Mouse (Mus musculus) yolk sac, embryonic 10.5 days (tissue): ENCODE results near the gene Gm9821.

Experiments used
- DNase-seq: peaks from one replicate; pipeline ENCODE4 v3.0.0-alpha.2; 2017; ENCODE audit warnings: low spot score

Gene Gm9821

DNA sequence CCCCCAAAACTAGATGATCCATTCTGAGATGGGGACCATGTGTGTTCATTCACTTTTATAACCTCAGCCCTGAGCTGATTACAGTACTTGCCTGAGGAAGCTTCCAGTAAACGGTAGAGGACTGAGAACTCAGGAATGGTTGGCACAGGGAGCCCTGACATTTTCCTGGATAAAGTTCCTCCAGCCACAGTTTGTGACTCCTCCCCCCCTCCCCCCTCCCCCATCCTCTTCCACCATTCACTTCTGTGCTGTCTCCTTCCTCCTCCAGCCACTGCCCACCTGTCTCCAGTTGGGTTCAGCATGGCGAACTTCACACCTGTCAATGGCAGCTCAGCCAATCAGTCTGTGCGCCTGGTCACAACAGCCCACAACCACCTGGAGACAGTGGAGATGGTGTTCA is 18.6 kb upstream of the Gm9821 start, which contains the start of gene Chrm4:
Gene Chrm4, plus strand, starts transcription at position 301 of the 400 bp plus-strand sequence.
- DNase-seq, result no peak

DNA sequence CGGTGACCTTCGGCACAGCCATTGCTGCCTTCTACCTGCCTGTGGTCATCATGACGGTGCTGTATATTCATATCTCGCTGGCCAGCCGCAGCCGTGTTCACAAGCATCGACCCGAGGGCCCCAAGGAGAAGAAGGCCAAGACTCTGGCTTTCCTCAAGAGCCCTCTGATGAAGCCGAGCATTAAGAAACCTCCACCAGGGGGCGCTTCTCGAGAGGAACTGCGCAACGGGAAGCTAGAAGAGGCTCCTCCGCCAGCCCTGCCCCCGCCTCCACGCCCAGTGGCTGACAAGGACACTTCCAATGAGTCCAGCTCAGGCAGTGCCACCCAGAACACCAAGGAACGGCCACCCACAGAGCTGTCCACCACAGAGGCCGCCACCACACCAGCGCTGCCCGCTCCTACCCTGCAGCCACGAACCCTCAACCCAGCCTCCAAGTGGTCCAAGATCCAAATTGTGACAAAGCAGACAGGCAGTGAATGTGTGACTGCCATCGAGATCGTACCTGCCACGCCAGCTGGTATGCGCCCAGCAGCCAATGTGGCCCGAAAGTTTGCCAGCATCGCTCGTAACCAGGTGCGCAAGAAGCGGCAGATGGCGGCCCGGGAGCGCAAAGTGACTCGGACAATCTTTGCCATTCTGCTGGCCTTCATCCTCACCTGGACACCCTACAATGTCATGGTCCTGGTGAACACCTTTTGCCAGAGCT is 17.5 kb upstream of the Gm9821 start:
- peak; percentile 61 for DNase-seq

DNA sequence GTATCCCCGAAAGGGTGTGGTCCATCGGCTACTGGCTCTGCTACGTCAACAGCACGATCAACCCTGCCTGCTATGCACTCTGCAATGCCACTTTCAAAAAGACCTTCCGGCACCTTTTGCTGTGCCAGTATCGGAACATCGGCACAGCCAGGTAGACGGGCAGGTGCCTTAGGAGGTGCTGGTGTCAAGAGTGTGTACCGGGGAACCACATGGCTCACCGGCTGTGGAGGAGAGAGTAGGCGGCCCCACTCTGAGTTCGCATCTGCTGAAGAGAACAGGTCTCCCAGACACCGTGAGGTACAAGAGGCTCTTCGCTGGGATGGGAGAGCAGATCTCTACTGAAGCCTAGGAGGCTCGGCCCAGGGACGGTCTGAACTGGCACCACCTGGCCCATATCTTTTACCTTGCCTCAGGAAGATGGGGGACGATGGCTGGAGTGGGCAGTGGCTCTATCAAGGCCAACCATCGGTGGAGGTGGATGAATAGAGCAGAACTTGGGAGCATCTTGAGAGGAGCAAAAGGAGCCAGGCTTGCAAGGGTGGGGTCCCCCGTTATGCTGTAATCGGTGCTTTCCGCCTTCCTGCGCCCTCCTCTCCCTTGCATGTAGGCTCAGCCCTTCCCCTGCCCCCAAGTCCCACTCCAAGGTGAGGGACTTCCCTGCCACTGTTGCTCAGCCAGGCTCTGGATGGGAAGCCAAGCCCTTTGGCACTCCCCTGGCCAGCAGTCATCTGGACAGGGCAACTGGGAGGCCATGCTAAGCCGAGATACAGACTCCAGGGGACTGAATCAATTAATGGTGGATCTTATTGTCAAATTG is 16.8 kb upstream of the Gm9821 start:
- DNase-seq, result no peak

DNA sequence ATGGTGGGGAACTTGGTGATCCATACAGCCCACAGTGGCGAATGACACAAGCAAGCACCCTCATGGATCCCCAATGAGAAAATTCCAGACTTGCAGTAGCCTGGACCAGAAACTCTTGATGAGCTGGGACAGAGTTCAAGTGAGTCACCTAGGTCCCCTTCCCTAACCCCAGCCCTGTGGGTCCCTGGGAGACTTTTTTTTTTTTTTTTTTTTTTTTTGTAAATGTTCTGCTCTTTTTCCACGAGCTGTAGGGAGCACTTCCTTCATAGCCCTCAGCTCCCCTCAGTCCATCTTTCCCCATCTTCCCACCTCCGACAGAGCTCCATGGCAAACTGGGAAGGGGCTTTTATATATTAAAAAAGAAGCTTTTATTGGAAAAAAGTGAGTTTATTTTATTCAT is 16.0 kb upstream of the Gm9821 start:
- no peak for DNase-seq

DNA sequence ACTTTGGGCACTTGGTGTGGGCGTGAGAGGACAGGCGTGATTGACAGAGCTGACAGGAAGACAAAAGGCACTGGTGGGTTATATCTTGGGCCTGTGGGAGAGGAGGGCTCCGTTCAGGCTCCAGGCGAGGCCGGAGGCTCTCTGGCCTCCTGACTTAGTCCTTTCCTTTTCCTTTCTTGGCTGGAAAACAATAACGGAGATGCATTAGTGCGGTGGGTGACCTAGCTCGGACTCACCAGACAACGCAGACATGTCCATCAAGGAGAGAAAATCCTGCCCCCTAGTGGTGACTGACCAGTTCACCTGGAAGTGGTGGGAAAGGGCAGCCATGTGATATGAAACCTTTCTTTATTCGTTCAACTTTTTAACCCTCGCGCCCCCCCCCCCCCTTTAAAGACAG is 15.6 kb upstream of the Gm9821 start:
- DNase-seq, result peak; percentile 80

DNA sequence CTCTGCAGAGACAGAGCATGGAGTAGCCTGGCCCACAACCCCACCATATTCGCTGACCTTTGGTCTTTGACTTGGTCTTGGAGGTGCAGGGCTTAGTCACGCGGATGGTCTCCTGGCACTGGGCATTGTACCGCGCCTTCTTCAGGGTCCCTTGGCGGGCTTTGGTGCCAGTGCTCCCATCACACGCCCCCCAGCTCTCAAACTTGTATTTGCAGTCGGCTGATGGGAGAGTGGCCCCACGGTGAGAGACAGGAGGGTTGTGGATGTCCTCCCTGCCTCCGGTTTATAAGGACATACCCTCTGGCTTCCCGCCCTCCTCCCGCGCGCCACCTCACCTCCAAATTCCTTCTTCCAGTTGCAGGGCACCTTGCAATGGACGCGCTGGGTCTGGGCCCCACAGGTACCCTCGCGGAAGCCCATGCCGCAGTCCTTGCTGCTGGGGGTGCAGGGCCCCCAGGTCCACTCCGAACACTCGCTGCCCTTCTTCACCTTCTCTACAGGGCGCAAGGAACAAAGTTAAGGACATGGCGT is 14.7 kb upstream of the Gm9821 start:
- peak; percentile 46 for DNase-seq

DNA sequence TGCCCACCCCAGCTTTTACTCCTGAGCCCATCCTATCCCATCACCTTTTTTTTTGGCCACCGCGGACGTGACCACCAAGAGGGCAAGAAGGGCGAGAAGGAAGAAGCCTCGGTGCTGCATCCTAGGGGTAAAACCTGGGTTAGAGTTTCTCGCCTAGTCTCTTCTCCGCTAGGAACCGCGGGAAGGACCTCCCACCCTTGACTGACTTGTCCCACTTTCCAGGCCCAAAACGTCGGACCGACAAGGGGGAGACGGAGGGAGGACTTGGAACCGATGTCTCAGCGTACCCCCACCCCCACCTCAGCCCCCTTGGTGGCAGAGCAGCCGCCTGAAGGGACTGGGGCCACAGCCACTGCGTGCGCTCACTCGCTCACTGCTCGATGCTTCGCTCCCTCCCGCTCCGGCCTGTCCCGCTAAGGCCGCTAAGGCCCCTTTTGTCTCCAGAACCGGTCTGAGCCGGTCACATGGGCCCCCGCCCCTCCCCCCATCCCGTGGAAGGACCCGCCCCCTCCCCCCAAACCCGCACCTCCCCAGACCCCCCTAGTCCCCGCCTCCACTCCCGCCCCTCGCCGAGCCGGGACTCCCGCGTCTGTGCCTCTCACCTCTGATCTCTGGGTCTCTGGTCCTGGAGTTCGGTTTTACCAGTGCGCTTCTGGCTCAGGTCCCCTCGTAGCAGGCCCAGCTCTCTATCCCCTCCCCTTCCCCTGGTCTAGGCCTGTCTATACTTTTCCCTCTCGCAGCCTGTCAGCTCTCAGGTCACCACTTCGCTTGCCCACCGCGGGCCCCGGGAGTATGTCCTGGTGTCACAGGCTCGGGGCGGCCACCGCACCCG is 14.0 kb upstream of the Gm9821 start:
- DNase-seq, result peak; percentile 90

DNA sequence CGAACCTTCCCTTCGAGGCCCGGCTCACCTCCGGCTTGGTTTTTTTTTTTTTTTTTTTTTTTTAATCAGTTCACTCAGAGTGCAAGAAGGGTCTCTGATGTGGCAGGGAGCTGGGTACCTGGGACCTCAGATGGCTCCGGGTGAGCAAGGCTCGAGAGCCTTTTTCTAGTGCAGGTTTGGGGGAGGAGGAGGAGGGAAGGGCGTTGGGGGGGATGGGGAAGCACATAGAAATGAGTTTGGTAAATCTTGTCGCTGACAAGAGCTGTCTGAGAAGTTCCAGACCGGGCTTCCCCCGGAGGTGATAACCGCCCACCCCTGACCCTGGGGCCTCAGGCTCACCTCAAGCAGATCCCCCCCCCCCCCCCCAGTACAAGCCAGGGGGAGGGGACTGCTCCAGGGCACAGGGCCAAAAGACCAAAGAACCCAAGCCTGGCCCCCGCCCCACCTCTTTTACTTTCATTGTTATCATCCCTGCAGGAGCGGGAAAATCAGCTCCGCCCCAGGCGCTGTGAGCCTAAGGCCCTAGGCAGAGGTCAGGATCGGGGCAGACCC is 13.3 kb upstream of the Gm9821 start, which contains the start of gene Mdk:
Gene Mdk, minus strand, starts transcription at position 138 of the 552 bp plus-strand sequence.
- DNase-seq, result peak; percentile 89

DNA sequence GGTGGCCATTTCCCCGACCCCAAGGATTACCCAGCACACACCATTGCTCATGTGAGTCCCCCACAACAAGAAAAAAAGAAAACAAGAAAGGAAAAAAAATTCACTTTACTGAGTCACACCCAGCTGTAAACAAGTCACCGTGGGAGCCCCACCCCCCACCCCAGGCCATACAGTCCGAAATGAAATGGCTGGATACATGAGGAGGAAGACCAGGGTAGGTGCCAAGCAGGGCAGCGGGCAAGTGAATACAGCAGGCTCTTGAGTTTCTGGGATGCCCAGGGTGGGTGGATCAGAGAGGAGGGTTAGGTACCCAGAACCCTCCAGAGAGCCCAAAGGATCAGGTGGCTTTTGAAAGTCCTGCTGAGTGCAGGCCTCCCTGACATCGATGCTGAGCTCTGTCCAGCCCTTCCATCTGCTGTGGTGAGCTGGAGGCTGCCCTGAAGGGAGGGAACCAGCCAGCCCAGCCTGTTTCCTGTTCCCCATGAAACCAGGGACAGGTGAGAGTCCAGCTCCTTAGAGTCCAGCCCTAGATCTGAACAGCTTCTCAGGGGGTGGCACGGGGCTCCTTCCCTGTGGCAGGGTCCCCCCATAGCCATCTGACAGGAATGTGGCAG is 12.7 kb upstream of the Gm9821 start:
- no peak for DNase-seq

DNA sequence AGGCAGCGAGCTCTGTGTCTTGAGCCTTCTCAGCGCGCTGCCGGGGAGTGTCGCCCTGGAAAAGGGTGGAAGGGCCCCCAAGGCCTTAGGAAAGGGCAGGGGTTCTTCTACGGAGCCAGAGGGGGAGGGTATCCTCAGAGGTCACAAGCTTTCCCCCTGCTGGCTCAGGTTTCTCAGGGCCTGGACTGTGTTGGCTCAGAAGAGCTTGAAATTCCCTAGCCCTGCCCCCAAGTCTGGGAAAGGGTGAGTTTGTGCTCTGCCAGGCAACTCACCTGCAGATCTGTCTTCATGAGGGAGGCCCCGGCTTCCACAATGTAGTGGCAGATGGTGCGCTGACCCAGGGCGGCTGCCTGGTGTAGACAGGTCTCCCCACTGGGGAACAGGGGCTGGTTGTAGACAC is 12.0 kb upstream of the Gm9821 start:
- DNase-seq, result peak; percentile 58

DNA sequence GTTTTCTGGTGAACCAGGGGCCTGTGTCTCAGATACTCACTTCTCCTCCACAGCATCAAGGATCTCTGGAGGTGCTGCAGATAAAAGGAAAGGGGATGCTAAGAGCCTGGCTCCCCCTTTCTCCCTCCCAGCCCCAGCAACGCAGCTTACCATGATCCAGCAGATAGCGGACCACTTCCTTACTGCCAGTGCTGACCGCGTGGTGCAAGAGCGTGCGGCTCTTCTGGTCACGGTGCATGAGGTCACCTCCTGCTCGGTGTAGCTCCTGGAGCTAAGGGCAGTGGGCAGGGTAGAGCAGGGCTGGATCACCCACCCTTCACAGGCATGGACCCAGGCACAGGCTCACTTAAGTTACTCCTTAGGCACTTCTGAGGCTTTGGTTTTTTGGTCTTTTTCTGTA is 11.5 kb upstream of the Gm9821 start:
- no peak for DNase-seq

DNA sequence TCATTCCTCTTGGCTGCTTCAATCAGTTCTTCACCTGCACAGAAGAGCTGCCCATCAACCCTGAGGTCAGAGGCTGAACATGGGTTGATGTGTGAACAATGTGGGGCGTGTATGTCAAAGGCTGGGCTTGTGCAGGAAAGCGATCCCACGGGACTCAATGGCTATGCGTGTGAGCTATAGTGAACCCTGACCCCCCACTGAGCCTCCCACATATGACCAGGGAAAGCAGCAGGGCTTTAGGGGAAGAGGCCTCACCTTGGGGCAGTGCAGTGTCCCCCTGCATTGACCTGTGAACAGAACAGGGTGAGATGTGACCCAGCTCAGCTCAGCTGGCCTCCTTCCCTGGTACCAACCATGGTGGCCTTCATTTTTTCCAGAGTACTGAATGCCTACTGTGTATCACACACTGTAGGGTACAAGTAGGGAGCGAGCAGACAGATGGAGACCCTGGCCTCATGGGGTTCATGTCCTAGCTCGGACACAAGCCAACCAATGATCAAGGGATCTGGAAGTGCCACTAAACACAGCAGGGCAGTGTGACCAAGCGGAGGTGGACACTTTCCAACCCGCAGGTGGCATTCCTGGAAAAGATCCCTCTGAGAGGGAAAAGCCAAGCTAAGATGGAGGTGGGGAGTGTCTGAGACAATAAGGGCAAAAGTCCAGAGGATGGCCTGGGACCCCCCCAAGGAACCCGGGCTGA is 10.5 kb upstream of the Gm9821 start:
- no peak for DNase-seq

DNA sequence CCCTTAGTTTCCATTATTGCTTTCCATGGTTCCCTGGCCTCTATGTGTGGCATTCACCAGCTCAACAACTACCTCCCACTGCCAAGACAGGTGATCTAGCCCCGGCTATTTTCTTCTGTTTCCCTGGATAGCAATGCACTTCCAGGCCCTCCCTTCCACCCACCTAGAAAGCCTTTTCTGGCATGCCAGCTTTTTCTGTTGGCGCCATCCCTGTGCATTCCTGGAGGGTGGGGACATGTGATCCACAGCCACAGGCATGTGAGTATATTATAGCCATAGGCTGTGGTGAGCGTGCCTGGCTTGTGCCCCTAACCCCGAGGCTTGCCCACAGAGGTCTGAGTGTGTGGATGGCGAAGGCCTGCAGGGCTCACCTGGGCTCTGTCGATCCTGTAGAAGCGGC is 9.3 kb upstream of the Gm9821 start:
- DNase-seq, result no peak

DNA sequence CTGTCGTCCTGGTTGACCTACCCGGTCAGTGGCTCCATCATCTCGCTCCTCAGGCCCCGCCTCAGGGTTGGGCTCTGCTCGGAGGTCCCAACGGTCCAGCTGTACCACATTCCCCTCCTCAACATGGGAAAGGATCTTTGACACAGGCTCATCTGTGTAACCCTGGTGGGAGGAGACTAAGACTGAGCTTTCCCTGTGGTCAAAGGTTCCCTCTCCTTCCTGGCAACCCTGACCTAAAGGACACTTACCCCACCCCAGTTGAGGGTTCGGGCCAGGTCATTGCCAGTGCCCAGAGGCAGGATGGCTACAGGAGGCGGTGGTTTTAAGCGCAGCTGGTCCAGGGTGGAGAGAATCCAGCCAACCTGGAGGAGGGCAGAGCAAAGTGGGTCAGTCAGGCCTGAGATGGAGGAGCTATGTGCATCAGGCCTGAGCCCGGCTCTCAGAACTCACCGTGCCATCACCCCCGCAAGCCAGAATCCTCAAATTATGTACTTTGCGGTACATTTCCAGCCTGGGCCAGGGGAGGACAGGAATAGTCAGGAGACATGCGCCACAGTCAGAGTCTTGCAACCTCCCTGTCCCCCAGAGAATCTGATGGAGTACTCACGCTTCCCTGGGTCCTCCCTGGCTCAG is 6.1 kb upstream of the Gm9821 start:
- DNase-seq, result no peak

DNA sequence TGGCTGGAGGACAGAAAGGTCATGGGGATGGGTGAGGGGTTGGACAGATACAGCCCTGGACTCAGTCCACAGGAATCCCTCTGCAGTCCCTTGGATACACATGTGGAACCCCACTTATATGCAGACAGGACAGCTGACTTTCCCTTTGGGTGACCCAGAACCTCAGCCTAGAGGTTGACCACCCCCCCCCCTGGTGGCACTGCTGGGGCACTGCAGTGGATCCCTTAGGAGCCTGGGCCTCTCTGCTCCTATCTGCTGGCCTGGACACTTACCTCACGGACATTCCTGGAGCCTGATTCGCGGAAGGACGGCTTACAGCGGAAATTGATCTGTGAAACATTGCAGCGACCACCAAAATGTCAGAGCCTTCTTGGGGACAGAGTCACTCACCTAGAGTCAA is 3.1 kb upstream of the Gm9821 start:
- DNase-seq, result no peak

DNA sequence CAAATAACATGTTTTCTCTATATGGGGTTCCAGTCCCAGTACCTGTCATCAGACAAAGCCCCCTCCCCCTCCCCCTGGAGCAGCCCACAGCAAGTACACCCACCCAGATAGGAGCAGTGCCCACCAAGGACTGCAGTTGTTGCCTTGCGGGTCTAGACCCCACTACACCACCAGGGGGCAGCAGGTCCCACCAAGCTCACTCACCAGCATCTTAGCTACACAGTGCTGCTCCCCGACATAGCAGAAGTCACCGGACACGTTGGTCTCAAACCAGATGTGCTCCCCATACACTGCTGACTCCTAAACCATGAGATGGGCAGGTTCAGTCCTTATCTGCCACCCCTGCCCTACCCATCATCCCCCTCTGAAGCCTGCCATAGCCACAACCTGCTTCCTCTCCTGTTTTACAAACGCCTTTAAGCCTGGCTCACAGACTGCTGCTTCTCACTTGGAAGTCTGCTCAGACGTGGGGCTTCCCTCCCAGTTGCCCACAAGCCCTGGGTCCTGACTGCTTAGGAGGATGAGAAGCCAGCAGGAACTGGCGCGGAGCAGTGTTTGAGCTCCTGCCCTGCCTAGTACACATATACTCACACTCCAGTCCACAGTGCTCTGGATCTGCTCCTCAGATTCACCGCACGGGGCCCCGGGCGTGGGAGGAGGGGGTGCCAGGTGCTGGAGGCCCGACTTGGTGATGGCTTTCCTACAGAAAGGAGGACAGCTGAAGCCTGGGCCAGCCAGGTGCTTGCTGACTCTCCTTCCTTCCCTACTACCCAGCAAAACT is 1.1 kb upstream of the Gm9821 start:
- peak; percentile 66 for DNase-seq

DNA sequence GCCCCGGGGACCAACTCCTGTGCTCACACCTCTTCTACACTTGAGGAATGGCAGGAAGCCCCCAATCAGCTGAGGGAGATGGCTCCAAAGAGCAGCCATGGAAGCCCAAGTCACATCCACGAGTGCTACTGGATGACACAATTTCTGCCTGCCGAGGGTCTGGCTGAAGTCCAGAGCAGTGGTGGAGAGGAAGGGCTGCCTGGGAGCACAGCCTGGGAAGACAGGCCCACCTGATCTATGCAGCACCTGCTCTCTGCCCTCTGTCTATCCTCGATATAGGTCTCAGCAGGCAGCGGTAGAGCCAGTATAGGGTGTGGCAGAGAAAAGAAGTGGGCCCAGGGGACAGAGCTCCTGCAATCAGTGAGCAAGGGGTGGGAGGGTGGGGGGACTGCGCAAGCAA is 1.3 kb downstream of the Gm9821 start:
- no peak for DNase-seq

DNA sequence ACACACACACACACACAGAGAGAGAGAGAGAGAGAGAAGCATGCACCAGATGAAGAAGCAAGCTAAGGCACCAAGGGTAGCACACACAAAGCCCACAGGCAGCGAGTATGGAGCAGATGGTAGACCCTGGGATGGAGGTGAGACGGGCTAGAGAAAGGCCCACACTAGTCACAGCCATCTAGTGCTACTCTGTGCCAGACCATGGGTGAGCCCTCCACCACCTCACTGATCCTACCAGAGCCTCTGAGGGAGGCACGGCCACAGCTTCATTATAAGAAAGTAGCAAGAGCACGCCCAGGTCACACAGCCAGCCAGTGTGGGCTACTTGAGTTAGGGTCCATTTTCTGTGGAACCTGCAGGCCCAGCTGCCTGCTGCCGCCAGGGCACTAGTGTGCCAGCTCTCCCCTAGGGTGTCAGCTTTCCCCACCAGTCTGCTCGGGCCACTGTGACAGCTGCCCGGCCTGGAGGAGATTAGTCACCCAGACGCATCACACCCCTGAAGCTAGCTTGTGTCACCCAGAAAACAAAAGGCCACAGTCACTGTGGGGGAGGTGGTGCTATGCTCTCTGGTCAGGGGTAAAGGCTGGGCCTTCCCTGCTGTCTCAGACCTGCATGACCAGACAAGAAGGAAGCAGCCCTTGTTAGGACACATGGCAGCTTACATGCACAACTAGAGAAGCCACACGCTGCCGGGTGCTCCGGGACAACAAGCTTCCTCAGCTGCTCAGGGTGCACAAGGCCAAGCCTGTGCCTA is 2.1 kb downstream of the Gm9821 start:
- DNase-seq, result no peak

DNA sequence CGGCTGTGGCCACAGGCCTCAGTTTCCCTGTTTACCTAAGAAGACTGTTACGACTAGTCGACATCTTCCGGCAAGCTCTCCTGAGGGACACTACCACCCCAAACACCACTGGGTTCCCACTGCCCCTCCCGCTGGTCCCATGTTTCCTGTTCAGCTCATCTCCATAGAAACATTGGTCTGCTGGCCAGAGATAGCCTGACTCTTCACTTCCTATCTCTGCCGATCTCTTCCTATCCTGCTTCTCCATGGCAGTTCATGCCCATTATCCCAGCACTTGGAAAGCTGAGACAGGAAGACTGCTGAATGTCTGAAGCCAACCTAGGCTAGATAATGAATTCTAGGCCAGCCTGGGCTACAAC is 2.6 kb downstream of the Gm9821 start:
- DNase-seq, result no peak
